Mouse (Mus musculus) limb, embryonic 12.5 days (tissue): ENCODE results near the gene Eme2. TPM values are rescaled to one million over a fixed set of nuclear protein-coding genes. Genes with fewer than 3 reads are reported as not detected.
A peak's percentile ranks its signal among the peaks of the same experiment; 100 is the strongest.

Source experiments
- ATAC-seq: fragments of 200-750 bp; cut with Nextera tagmentation; 2 replicates; pipeline ENCODE4 v1.8.0; 2017; ENCODE audit warnings: low read depth, moderate TSS enrichment; ENCODE audit not compliant: insufficient number of reproducible peaks, insufficient read depth, low FRiP score, low TSS enrichment
- H3K27ac ChIP-seq: fragments of 300-500 bp; sonication (generic); 2 replicates; pipeline ENCODE4 v1.5.1; 2016; ENCODE audit warnings: mild to moderate bottlenecking, moderate library complexity
- H3K27me3 ChIP-seq: fragments of 300-500 bp; sonication (generic); 2 replicates; pipeline ENCODE4 v1.6.1; 2016; ENCODE audit warnings: mild to moderate bottlenecking, moderate library complexity
- H3K36me3 ChIP-seq: fragments of 300-500 bp; sonication (generic); 2 replicates; pipeline ENCODE4 v1.6.1; 2016; ENCODE audit warnings: mild to moderate bottlenecking, moderate library complexity
- H3K4me1 ChIP-seq: fragments of 300-500 bp; sonication (generic); replicated peaks from 2 replicates; pipeline ENCODE4 v1.6.1; 2016
- H3K4me2 ChIP-seq: fragments of 300-500 bp; sonication (generic); 2 replicates; pipeline ENCODE4 v1.6.1; 2016; ENCODE audit warnings: mild to moderate bottlenecking, moderate library complexity
- H3K4me3 ChIP-seq: fragments of 300-500 bp; sonication (generic); replicated peaks from 2 replicates; pipeline ENCODE4 v1.5.1; 2016; ENCODE audit warnings: mild to moderate bottlenecking
- H3K9ac ChIP-seq: fragments of 300-500 bp; sonication (generic); replicated peaks from 2 replicates; pipeline ENCODE4 v1.6.1; 2016; ENCODE audit warnings: mild to moderate bottlenecking, moderate library complexity
- H3K9me3 ChIP-seq: fragments of 300-500 bp; sonication (generic); 2 replicates; pipeline ENCODE4 v1.6.1; 2016; ENCODE audit warnings: mild to moderate bottlenecking, moderate library complexity
- WGBS: fragments of 180-500 bp; shearing (Covaris S2); methylation state at CpG from one replicate; pipeline ENCODE4 v1.1.7; 2016; 5-methylcytosine and 5-hydroxymethylcytosine counted together
- polyA plus RNA-seq: library from polyadenylated mRNA; unstranded; fragments of >200 nt; fragmentation: Nextera tagmentation; extraction: Ambion mirVana; gene quantifications from 2 replicates; pipeline ENCODE4 v1.2.1, GENCODE M21; 2016

Eme2 gene
- polyA plus RNA-seq, 1 experiment from 2014 or later = 32.8 TPM

- WGBS = 2% methylated on average over 50 of the region's 50 CpGs
- no peaks in the 10 kb centered on the region for H3K27me3 ChIP-seq
- peak within 1 kb of the TSS; percentile 92 for H3K4me2 ChIP-seq
- peak; percentile 16; the same call in 1 of the 2 replicates for ATAC-seq
- H3K4me1 ChIP-seq = peaks cover 40% of the 10 kb centered on the region
- H3K9ac ChIP-seq = peak within 1 kb of the TSS; percentile 90
- H3K27ac ChIP-seq = peak within 1 kb of the TSS; percentile 82
- H3K36me3 ChIP-seq = peaks cover 69% of the 10 kb centered on the region
- H3K4me3 ChIP-seq = peak within 1 kb of the TSS; percentile 92
- H3K9me3 ChIP-seq = no peaks in the 10 kb centered on the region
Measured at GRCm38 (mm10) chr17:24896241-24896992, 1.5 kb upstream of the Eme2 start, which contains the start of gene Nme3. TSS of gene Nme3 (plus strand) at chr17:24896500.

GRCm38 (mm10) chr17:24895571-24896240 lies 819 bp upstream of the Eme2 start:
- Histone ChIP-seq H3K27ac (peak overlapping the region; percentile 82), H3K9ac (peak overlapping the region; percentile 90), H3K4me1 (peaks cover 40% of the 10 kb centered on the region), H3K4me2 (peak overlapping the region; percentile 92), H3K4me3 (peak overlapping the region; percentile 92), H3K36me3 (peaks cover 69% of the 10 kb centered on the region), H3K9me3 (no peaks in the 10 kb centered on the region), H3K27me3 (no peaks in the 10 kb centered on the region)
- WGBS = 13% methylated on average over 23 of the region's 23 CpGs
- no peak for ATAC-seq

- Histone ChIP-seq H3K4me3 (peak overlapping the region; percentile 92), H3K27ac (peak overlapping the region; percentile 82), H3K9me3 (no peaks in the 10 kb centered on the region), H3K9ac (peak overlapping the region; percentile 90), H3K27me3 (no peaks in the 10 kb centered on the region), H3K4me1 (peaks cover 40% of the 10 kb centered on the region), H3K36me3 (peaks cover 63% of the 10 kb centered on the region), H3K4me2 (peak overlapping the region; percentile 92)
- no peak for ATAC-seq
- 9% methylated on average over 31 of the region's 31 CpGs for WGBS
Measured at GRCm38 (mm10) chr17:24894061-24894994, 559 bp downstream of the Eme2 start.

GRCm38 (mm10) chr17:24893276-24893675 lies 1.6 kb downstream of the Eme2 start:
- ATAC-seq = no peak
- no peak overlapping the region for H3K4me2 ChIP-seq
- 0 out of 2 replicates have a peak overlapping the region, but pooled peaks have one; percentile 0 for H3K9ac ChIP-seq
- H3K27me3 ChIP-seq = no peaks in the 10 kb centered on the region
- WGBS = 92% methylated on average over 2 of the region's 2 CpGs
- H3K36me3 ChIP-seq = peaks cover 60% of the 10 kb centered on the region
- no peak overlapping the region for H3K27ac ChIP-seq
- H3K9me3 ChIP-seq = no peaks in the 10 kb centered on the region
- H3K4me3 ChIP-seq = peak overlapping the region; percentile 11; the same call in 1 of the 2 replicates
- H3K4me1 ChIP-seq = peaks cover 41% of the 10 kb centered on the region

GRCm38 (mm10) chr17:24892785-24893184 lies 2.1 kb downstream of the Eme2 start:
- no peak overlapping the region for H3K9ac ChIP-seq
- peaks cover 43% of the 10 kb centered on the region for H3K4me1 ChIP-seq
- no peak overlapping the region for H3K4me2 ChIP-seq
- H3K36me3 ChIP-seq = peaks cover 55% of the 10 kb centered on the region
- no peak for ATAC-seq
- no peaks in the 10 kb centered on the region for H3K27me3 ChIP-seq
- H3K4me3 ChIP-seq = no peak overlapping the region
- H3K9me3 ChIP-seq = no peaks in the 10 kb centered on the region
- H3K27ac ChIP-seq = no peak overlapping the region
- 91% methylated on average over 12 of the region's 12 CpGs for WGBS

- Histone ChIP-seq H3K27ac (no peak overlapping the region), H3K27me3 (no peaks in the 10 kb centered on the region), H3K36me3 (peaks cover 45% of the 10 kb centered on the region), H3K4me3 (no peak overlapping the region), H3K9me3 (no peaks in the 10 kb centered on the region), H3K4me2 (no peak overlapping the region), H3K4me1 (peaks cover 37% of the 10 kb centered on the region), H3K9ac (no peak overlapping the region)
- 90% methylated on average over 13 of the region's 13 CpGs for WGBS
- ATAC-seq = no peak
Measured at GRCm38 (mm10) chr17:24891321-24891720, 3.6 kb downstream of the Eme2 start.

- Histone ChIP-seq H3K4me2 (no peak overlapping the region), H3K4me3 (no peak overlapping the region), H3K27me3 (no peaks in the 10 kb centered on the region), H3K9ac (no peak overlapping the region), H3K27ac (no peak overlapping the region), H3K9me3 (no peaks in the 10 kb centered on the region), H3K4me1 (peaks cover 32% of the 10 kb centered on the region), H3K36me3 (peaks cover 45% of the 10 kb centered on the region)
- ATAC-seq = no peak
- 87% methylated on average over 19 of the region's 19 CpGs for WGBS
Measured at GRCm38 (mm10) chr17:24890151-24891092, 4.5 kb downstream of the Eme2 start.

GRCm38 (mm10) chr17:24888862-24889261 lies 6.0 kb downstream of the Eme2 start:
- Histone ChIP-seq H3K4me2 (no peak overlapping the region), H3K9me3 (no peaks in the 10 kb centered on the region), H3K36me3 (peaks cover 49% of the 10 kb centered on the region), H3K27me3 (no peaks in the 10 kb centered on the region), H3K9ac (no peak overlapping the region), H3K27ac (no peak overlapping the region), H3K4me1 (peaks cover 28% of the 10 kb centered on the region), H3K4me3 (no peak overlapping the region)
- ATAC-seq = no peak
- 91% methylated on average over 3 of the region's 3 CpGs for WGBS

- no peak for ATAC-seq
- peak overlapping the region; percentile 93 for H3K4me2 ChIP-seq
- H3K27ac ChIP-seq = 0 out of 2 replicates have a peak overlapping the region, but pooled peaks have one; percentile 59
- H3K36me3 ChIP-seq = peaks cover 49% of the 10 kb centered on the region
- H3K4me3 ChIP-seq = peak overlapping the region; percentile 88
- H3K9me3 ChIP-seq = no peaks in the 10 kb centered on the region
- peaks cover 22% of the 10 kb centered on the region for H3K4me1 ChIP-seq
- H3K9ac ChIP-seq = peak overlapping the region; percentile 81
- WGBS = 65% methylated on average over 18 of the region's 18 CpGs
- H3K27me3 ChIP-seq = no peaks in the 10 kb centered on the region
Measured at GRCm38 (mm10) chr17:24887291-24888080, 7.4 kb downstream of the Eme2 start.
